8 mouse cellular contexts compared by ENCODE assay signal in genomic region chr2:28304712-28305111, GRCm38 (mm10).
A peak's percentile ranks its signal among the peaks of the same experiment; 100 is the strongest.
DNase-seq lines count a peak whose midpoint lies in the region; ATAC-seq lines count a peak whose summit lies in the region.

No protein-coding gene starts in this region.

- peak; percentile 35 for DNase-seq in cerebellum, adult 11 months
- DNase-seq in ovary, postnatal 10 days (ENCODE audit: low spot score) = peak; percentile 30
- no peak for DNase-seq in ovary, adult 18-20 months (ENCODE audit: low spot score)
- DNase-seq in embryo, embryonic 11.5 days (ENCODE audit: low read depth, low spot score) = peak; percentile 34
- peak; percentile 49 for DNase-seq in kidney, adult 9 months
- DNase-seq in lung, postnatal 36 days = peak; percentile 72
- DNase-seq in spleen, postnatal 4 days (ENCODE audit: low spot score in 2 of 2) = peak; percentile 49 to 82

- no peak for ATAC-seq in cerebellum, adult (ENCODE audit: insufficient number of reproducible peaks, low FRiP score, low TSS enrichment)
